20 mouse cellular contexts compared by ENCODE assay signal in the genomic region with DNA sequence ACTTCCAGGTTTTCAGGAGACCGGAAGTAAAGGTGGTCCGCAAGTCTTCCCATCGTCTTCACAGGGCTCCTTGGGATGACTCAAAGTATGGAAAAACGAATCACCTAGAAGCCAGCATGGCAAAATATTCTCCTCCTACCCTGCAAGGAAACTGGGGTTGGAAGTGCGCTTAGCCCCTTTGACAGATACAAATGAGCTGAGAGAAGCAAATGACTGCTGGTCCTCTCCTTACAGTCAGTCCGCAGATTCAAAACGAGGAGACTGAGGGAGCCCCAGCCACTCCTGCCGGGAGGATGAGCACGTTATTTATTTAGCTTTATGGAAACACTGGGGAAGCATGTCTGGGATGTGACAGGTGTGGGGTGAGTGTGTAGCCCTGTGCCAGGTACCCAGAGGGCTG.
"Had no signal": no experiment of that assay in that cellular context is flagged by ENCODE, and none has a peak within 500 bp of the region (broad histone marks: within the 10 kb centered on the region; RNA-seq: fewer than 3 reads in every experiment).

No protein-coding gene starts in this region.

- H3K36me3 ChIP-seq: limb, embryonic 15.5 days; midbrain, embryonic 12.5 days; midbrain, embryonic 15.5 days; neural tube, embryonic 12.5 days; neural tube, embryonic 15.5 days; stomach, embryonic 15.5 days had no signal

- H3K9me3 ChIP-seq: limb, embryonic 15.5 days; midbrain, embryonic 12.5 days; midbrain, embryonic 15.5 days; neural tube, embryonic 12.5 days; neural tube, embryonic 15.5 days; stomach, embryonic 15.5 days had no signal

- ATAC-seq: intestine, postnatal 0 days; liver, postnatal 0 days; midbrain, embryonic 15.5 days had no signal

- DNase-seq: kidney, adult 2 months; kidney, postnatal 25 days; layer of hippocampus, adult 9-11 months; liver, postnatal 0 days; right cerebral cortex, adult 18-20 months; right cerebral cortex, postnatal 14 days; right cerebral cortex, postnatal 4 days; thymus, adult 18-20 months; thymus, postnatal 36 days had no signal

- H3K9ac ChIP-seq: limb, embryonic 15.5 days; liver, embryonic 14.5 days; liver, postnatal 0 days; midbrain, embryonic 12.5 days; midbrain, embryonic 15.5 days; neural tube, embryonic 12.5 days; neural tube, embryonic 15.5 days; stomach, embryonic 15.5 days had no signal

- H3K27me3 ChIP-seq: limb, embryonic 15.5 days; midbrain, embryonic 12.5 days; midbrain, embryonic 15.5 days; neural tube, embryonic 12.5 days; neural tube, embryonic 15.5 days; stomach, embryonic 15.5 days had no signal

- H3K4me1 ChIP-seq: midbrain, embryonic 15.5 days; neural tube, embryonic 12.5 days; neural tube, embryonic 15.5 days; stomach, embryonic 15.5 days had no signal

- H3K4me3 ChIP-seq: layer of hippocampus, adult 2 months; limb, embryonic 15.5 days; midbrain, embryonic 12.5 days; midbrain, embryonic 15.5 days; neural tube, embryonic 12.5 days; neural tube, embryonic 15.5 days; stomach, embryonic 15.5 days had no signal

- H3K4me2 ChIP-seq: limb, embryonic 15.5 days; liver, embryonic 11.5 days; midbrain, embryonic 12.5 days; midbrain, embryonic 15.5 days; neural tube, embryonic 12.5 days; neural tube, embryonic 15.5 days; stomach, embryonic 15.5 days had no signal

- H3K27ac ChIP-seq: kidney, postnatal 0 days; layer of hippocampus, adult 2 months; limb, embryonic 15.5 days; liver, embryonic 14.5 days; midbrain, embryonic 12.5 days; midbrain, embryonic 15.5 days; neural tube, embryonic 12.5 days; neural tube, embryonic 15.5 days; stomach, embryonic 15.5 days had no signal
